Mouse (Mus musculus) stomach, postnatal 0 days (tissue): ENCODE results near the gene Rbl2.
A peak's percentile ranks its signal among the peaks of the same experiment; 100 is the strongest.

Experiments used
- CTCF ChIP-seq: IDR thresholded peaks from 2 replicates; pipeline ENCODE4 v1.5.1; 2016; ENCODE audit warnings: antibody characterized with exemption, low read depth, mild to moderate bottlenecking, moderate library complexity
- EP300 ChIP-seq: optimal IDR thresholded peaks from 2 replicates; pipeline ENCODE3; 2016; ENCODE audit warnings: antibody characterized with exemption

DNA sequence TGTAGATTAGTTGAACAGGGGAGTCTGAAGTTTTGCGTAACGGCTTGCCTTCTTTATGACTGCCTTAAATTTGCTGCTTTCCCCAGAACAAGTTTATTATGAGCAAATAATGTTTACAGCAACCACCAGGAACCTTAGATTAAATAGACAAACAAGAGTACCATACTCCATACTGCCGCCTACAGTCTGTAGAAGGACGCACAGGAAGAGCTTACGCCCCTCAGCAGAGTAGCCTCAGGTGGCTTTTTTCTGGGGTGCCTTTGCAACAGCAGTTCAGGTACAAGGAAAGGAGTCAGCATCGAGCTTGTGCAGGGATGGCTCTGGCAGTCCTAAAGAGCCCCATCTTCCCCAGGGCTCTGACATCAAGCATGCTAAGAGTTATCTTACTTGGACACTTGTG is 35.4 kb upstream of the Rbl2 start:
- TF ChIP-seq CTCF (peak; percentile 44; the same call in 1 of the 2 replicates), EP300 (no peak)
